Mouse (Mus musculus) urinary bladder, adult 18-20 months (tissue): Measurements from ENCODE around the gene Trp53rkb.

ENCODE experiments used
- DNase-seq, 2 experiments: peaks; one replicate each; pipeline ENCODE4 v3.0.0; 2022; ENCODE audit warnings: low spot score in 2 of 2, mixed read lengths in 2 of 2

Trp53rkb gene

GRCm38 (mm10) chr2:166834091-166834490, 41.8 kb downstream of the Trp53rkb start:
- no peak for DNase-seq

- DNase-seq, result no peak
These were observed 42.5 kb downstream of the Trp53rkb start for GRCm38 (mm10) chr2:166834796-166835195.

GRCm38 (mm10) chr2:166835581-166835980, 43.2 kb downstream of the Trp53rkb start:
- DNase-seq, result no peak

- no peak for DNase-seq
These were observed 49.5 kb downstream of the Trp53rkb start for GRCm38 (mm10) chr2:166841813-166842212.
